Mouse (Mus musculus) R1 (cell line): Measurements from ENCODE around the gene Prrxl1.

Experiments used
- DNase-seq: peaks from one replicate; pipeline ENCODE4 v3.0.0-alpha.2; 2018; ENCODE audit warnings: low read depth, low spot score

The Prrxl1 gene

DNA sequence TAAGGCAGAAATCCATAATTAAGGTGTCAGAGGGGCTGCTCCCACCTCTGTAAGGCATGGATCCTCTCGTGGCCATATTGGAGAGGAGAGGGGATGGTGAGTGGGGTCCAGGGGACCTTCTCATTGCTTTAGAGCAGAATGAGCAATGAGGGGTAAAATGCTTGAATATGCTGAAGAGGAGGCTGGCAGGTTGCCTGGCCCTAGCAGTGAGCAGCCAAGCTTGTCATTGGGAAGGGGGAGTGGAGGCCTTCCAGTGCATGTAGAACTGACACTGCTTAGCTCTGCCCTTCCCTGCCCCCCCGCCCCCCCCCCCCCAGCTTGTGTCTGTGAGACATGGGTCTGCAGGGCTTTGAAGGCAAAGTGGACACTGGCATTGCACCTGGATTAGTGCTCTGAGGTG lies 28.1 kb downstream of the Prrxl1 start:
- DNase-seq = no peak

DNA sequence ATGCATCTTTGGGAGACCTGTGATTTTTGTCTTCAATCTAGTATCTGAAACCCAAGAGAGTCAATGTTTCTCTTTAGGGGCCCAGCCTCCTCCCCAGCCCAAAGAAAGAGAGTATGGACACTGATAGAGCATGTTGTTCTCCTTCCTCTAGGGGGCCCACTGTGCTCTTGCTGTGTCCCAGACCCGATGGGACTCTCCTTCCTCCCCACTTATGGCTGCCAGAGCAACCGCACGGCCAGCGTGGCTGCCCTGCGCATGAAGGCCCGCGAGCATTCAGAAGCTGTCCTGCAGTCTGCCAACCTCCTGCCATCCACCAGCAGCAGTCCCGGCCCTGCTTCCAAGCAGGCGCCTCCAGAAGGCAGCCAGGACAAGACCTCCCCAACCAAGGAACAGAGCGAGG lies 29.4 kb downstream of the Prrxl1 start:
- DNase-seq = peak; percentile 69

DNA sequence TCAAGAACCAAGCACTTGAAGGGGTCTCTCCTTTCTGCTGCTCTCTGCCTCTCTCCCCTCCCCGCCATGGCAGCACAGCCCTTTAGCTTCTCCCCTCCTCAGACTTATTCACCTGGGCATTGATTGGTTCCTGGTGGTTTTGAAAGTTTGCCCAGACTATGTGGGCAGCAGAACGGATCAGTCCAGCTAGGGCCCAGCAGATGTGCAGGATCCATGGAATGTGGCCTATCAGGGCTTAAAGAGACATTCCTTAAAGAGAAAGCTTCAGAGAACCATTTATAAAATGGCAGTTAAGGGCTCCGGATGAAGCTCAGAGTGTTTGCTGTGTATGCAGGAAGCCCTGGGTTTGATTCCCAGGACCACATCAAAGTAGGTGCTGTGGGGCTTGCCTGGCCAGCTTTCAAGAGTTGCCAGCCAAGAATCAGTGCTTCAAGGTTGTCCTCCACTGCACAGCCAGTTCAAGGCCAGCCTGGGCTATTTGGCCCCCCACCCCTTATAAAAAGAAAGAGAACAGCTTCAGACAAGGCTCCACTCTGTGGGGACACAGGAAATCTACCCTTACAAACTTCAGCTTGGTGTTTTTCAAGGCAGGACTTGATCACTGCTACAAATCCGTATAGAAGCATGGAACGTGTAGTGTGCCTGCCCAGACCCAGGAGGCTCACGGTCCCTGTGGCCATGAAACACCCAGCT lies 33.8 kb downstream of the Prrxl1 start:
- DNase-seq = no peak

DNA sequence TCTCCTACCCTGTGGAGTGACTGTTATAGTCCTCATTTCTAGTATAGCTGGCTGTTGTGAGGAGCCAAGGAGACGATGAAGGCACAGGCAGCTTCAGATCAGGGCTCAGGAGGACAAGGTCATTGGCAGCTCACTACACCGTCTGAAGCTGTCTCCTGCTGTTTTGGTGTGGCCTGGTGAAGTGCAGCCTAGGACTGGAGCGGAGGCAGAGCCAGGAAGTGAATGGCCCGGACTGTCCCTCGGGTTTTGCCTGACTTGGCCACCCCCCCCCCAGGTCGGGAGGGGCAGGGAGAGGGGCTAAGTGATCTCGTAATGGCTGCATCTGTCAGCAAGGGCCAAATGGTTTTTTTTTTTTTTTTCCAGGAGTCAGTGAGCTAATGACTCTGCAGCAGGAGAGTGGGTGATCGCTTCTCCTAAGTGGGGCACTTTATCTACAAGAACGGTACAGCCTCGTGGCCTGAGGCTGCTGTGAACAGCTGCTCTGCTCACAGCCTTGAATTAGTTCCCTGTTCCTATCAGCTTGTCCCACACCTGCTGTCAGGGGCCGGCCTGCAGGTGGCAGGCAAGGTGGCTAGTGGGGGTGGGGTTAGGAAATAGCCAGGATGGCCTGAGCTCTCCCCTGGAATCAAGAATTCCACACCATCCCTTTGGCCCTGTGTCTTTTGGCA lies 34.9 kb downstream of the Prrxl1 start:
- DNase-seq = no peak

DNA sequence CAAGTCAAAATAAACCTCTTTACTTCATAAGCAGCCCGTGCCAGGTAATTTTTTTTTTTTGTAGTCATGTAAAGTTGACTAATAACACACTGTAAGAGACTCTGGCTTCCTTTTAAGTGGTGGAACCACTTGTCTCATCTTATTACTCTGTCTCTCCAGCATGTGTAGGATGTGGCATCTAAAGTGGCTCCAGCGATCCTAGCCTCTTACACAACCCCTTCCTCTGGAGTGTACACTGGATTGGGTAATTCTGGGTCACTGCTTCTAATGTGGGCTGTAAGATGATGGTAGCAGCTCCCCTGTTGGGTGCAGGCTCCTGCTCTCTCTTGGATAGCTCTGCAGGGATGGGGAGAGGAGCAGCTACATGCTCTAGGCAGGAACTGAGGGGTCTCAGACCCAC lies 39.3 kb downstream of the Prrxl1 start:
- no peak for DNase-seq

DNA sequence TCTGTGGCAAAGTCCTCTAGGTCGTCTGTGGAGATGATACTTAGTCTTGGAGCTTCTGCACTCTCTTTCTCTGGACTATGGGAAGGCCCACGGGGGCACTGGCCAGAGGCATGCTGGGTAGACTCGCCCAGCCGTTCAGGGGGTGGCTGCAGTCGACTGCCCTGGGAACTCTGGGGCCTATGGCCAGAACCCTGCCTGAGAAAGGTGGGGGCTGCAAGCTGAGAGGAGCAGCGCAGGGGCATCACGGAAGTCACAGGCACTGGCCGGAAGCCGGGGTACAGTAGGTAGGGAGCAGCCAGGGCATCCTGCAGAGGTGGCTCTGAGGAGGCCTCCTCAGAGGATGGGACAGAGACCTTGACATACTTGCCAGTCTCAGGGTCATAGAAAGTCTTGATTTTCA lies 60.6 kb downstream of the Prrxl1 start:
- DNase-seq = no peak

DNA sequence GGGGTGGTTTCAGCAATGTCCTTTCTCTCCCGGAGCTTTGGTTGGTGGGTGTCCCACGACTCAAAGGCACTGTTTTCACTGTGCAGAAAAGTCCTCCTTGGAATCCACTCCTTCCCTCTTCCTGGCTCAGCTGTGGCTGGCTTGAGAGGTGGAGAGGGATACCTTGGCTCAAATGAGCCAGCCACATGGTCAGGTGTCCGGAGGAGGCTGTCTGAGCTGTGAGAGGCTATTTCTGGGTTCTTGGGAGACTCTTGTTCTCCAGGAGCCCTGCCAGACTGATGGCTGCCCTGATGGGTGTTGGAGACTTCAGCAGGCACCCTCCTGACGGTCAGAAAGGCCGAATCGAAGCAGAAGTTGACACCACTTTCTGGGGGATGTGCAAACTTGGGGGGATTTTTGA lies 63.9 kb downstream of the Prrxl1 start:
- no peak for DNase-seq

DNA sequence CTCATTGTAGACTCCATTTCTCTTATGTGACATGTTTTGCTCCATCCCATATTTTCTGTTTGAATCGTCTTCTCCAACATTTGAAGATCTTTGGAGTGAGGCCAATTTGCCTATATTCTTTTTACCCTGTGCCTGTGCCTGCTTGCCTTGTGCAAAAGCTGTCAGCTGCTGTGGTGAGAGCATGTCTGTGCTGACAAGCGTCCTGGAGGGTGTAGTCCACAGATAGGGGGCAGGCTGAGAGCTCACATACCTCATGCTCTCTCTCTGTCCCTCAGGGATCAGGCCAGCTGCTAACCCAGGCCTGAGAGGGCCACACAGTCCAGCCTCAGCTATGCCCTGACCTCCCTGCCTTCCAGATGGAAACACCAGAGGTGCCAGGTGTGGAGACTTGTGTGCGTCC lies 74.0 kb downstream of the Prrxl1 start:
- DNase-seq = no peak

DNA sequence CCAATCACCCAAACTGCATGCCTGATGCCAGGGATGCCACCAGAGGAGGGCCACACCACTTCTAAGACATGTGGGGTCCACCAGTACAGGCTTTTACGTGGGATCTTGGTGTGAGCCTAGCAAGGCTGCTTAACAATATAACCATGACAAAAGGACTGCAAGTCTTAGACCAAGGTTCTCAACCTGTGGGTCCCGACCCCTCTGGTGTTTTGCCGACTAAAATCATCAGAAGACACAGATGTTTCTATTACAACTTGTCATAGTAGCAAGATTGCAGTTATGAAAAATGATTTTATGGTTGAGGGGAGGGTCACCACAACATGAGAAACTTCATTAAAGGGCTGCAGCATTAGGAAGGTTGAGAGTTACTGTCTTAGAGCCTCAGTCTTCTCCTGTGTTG lies 79.4 kb downstream of the Prrxl1 start:
- no peak for DNase-seq

DNA sequence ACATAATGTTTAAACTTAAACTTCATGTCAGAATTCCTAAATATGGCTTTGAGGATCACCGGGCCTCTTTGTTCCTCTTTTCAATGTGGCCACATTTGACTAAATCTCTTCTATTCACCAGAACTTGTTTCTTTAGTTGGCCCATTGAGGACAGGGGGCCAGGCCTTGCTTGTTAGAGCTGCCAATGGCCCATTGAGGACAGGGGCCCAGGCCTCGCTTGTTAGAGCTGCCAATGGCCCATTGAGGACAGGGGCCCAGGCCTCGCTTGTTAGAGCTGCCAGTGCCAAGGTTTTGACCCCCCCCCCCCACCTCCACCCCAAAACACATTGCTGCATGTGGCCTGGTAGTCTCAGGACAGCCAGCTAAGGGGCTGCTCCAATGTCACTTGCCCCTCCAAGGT lies 82.4 kb downstream of the Prrxl1 start:
- DNase-seq = no peak

DNA sequence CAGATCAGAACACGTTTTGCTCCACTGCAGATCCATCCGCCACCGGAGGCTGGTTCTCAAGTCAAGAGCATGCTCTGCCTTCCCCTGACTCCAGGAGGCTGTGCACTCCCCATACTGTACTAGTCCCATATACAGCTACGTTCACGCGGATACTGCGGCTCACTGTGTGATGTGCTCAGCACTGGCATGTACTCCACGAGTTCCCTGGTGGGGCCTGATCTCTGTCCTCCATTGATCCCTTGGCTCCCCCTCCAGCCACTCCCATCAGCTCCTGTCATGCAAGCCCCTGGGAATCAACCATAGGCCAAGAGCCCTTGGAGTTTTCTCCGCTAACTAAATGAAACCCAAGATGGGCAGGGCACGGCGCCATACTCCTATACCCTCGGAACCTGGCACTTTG lies 83.3 kb downstream of the Prrxl1 start:
- peak; percentile 18 for DNase-seq

DNA sequence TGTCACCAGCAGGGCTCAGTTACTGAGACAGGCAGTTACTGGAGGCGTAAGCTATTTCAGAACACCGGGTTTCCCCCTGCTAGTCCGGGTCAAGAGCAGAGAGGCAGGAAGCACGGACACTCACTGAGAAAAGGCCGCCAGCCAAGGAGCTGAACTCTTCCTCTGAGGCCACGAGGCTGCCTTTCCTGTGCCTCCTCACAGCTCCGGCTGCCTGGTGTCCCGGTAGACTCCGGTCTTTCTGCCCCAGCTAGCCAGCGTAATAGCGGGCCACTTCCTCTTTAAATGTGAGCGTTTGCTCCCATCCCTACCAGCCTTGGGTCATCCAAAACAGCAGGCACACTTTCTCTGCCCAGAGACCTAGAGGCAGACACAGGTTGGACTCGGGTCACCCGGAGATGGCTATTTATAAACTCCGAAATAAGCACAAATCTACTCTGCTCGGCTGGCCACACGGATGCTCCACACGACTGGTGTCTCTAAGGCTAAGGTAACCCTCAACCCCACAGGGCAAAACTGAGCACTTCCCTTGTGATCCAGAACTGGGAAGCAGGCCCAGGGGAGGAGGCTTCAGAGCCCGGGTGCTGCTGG lies 84.1 kb downstream of the Prrxl1 start:
- DNase-seq = no peak

DNA sequence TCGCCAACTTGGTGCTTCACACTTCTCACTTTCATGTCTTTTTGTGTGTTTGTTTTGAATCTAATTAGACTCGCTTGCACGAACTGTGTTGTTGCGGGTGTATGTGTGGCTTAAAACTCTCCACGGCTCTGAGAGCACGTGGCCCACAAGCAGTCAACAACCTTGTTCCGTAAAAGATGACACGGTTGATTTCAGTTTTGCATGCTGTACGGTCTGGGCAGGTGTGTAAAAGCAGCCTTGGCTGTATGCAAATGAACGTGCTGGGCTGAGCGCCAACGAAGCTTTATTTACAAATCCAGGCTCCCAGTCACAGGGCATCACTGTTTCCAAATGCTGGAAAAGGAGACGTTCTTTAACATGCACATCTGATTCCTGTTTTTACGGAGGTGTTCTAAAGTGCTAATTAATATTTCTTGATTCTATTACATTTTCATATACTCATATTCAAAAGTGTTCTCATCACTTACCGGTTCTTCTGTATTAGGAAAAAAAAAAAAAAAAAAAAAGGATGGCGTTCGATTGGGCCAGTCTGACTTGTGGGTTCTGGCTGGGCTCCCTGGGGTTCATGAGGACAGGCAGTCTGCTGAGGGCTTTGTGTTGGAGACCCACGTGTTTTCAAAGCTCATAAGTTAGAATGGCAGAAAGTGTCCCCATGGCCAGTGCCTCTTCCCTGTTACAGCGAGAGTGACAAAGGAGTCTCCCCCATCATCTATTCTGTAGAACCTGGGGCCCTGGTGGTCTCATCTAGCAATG lies 85.0 kb downstream of the Prrxl1 start:
- no peak for DNase-seq

DNA sequence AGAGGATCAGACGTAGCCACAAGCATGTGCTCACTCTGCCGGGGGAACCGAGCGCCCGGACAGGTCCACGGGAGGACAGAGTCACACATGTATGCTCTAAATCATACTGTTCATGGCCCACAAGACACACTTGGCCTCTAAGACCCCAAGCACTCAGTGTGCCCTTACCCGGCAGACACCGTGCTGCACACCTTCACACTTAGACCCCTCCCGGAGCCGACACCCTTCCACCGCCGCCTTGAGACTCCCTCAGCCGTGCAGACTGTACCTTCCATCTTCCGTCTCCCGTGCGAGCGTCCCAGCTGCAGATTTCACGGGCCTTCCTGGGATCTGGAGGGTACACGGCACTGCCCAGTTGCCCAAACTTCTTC lies 85.5 kb downstream of the Prrxl1 start:
- no peak for DNase-seq

DNA sequence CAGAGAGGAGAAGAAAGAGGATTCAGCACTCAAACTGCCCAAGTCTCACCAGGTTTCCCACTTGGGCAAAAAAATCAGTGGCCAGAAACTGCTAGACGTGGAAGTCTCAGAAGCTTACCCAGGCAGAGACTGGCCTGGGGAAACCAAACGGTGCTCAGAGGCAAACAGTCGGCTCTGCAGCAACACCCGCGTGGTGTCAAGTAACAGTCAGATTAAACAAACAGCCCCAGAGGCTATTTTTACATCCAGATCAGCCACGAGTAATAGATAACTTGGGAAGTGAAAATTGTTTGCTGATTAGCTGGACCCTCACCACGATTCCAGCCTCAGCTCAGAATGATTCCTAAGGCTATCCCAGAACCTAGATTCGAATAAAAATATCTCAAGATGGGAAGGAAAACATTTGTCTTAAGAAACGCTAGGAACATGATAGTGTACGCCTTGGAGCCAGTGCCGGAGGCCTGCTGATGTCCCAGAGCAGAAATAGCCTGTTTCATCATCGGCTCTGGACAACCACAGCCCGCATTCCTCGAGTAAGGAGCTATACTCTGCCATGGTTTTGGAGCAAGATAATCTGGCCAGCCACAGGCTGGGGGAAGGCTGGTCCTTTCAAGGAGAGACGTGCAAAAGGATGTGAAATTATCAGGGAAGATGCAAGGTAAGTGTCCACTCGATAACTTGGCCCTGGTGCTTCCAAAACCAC lies 86.1 kb downstream of the Prrxl1 start, which contains the start of gene 3425401B19Rik:
Gene 3425401B19Rik (minus strand): TSS at position 170 of the 703 bp plus-strand sequence.
- no peak for DNase-seq

DNA sequence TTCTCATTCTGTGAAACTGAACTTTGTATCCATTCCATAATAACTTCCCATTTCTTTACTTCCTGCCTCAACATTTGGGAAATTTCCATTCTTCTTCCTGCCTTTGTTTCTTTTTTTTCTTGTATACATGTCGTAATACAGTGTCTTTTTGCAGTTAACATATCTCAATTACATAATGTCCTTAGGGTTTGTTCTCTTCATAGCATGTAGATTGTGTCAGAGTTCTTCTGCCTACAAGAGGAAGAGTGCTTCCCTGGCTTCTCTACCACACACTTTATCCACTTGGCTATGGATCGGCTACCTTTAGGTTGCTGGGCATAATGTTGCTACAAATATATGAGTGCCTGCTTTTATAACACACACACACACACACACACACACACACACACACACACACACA lies 96.7 kb downstream of the Prrxl1 start:
- DNase-seq = no peak

DNA sequence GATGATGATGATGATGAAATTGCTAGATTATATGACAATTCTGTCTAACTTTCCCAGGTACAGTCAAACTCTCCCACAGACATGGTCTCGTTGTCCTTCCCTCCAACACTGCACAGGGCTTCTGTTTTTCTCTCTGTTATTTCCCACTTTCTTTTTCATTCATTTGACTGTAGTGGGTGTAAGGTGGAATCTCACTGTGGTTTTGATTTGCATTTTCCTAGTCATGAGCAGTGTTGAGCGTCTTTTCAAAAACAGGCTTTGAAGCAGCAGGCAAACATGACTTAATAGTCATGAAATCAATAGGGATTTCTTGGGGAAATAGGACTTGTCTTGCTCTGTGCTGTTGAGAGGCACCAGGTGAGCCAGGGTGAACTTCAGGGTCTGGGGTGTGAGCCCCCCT lies 97.1 kb downstream of the Prrxl1 start:
- no peak for DNase-seq

DNA sequence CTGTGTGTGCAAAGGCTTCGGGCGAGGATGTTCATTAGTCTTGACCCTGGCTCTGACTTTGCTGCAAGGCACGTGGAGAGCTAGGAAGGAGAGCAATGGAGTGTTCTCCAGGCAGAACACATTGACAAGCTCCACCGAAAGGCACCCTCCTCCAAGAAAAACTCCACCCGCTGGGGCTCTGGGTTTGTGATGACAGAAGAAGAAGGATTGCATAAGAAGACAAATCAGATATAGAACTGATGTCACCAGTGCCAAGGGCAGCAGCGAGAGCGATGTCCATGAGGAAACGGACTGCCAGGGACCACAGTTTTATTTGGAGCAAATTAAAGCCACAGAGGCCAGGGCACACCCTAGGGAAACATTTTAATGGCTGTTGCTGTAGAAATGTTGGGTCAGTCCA lies 98.6 kb downstream of the Prrxl1 start:
- DNase-seq = no peak

DNA sequence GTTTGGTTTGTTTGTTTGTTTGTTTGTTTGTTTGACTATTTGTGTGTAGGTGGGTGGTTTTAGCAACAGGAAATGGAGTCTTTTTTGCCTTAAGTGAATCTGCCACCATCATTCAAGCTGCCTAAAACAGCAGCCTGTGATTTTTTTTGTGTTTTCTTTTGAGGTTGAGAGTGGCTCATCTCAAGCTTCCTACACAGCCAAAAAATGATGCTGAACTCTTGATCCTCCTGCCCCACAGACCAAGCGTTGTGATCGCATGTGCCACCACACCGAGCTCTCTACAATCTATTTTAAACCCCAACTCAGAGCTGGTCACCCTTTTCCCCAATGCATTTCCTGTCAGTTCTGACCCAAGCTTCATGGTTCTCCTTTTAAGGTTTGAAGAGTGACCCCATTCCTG lies 99.3 kb downstream of the Prrxl1 start:
- no peak for DNase-seq
